ENCODE assay signal across 20 mouse cellular contexts in genomic region chr13:31524976-31525375, GRCm38 (mm10). TPM values are rescaled to one million over a fixed set of nuclear protein-coding genes. Genes with fewer than 3 reads are reported as not detected.
A peak's percentile ranks its signal among the peaks of the same experiment; 100 is the strongest.
DNase-seq lines count a peak whose midpoint lies in the region.
"Had no signal": no experiment of that assay in that cellular context is flagged by ENCODE, and none has a peak within 500 bp of the region (broad histone marks: within the 10 kb centered on the region; RNA-seq: fewer than 3 reads in every experiment).

No protein-coding gene starts in this region.

- intact Hi-C loops in heart, postnatal 25 days (cut with DNase I): no loop called here

- peak; percentile 29 to 35 for DNase-seq in cerebellum, postnatal 10 days
- no peak for DNase-seq in cerebellum, adult 8-10 months
- peak; percentile 30 for DNase-seq in heart, postnatal 4 days
- DNase-seq in heart, postnatal 25 days (ENCODE audit: low spot score): no peak
- peak; percentile 51 for DNase-seq in testis, postnatal 10 days (ENCODE audit: low spot score)
- DNase-seq in testis, postnatal 14 days (ENCODE audit: low spot score): no peak
- no peak for DNase-seq in layer of hippocampus, adult 9-11 months
- DNase-seq: adrenal gland, adult 8-10 months; cerebellum, adult 2 months; cerebellum, postnatal 36 days; gastrocnemius, adult 2 months; gastrocnemius, postnatal 36 days; kidney, adult 8-10 months; kidney, postnatal 14 days; liver, postnatal 0 days; retina, postnatal 1 day; right cerebral cortex, postnatal 14 days; thymus, postnatal 4 days had no signal

RNA-seq across cellular contexts. Expression of gene Foxq1, which starts 31.0 kb away (rescaled TPM):
- total RNA-seq in heart, postnatal 4 days (2021): under 1 TPM in 1 of 2 experiments, not detected in 1; 0.07 TPM
- under 1 TPM; 0.10 to 0.14 TPM for total RNA-seq in heart, postnatal 25 days (2021)
- total RNA-seq: CH12.LX; gastrocnemius, postnatal 36 days; megakaryocyte-erythroid progenitor cell, adult 5-6 weeks had no signal

RNA-seq across cellular contexts. Expression of gene A530084C06Rik, which starts 34.2 kb away (rescaled TPM):
- total RNA-seq in heart, postnatal 4 days (2021): not detected
- total RNA-seq in heart, postnatal 25 days (2021): under 1 TPM in 1 of 2 experiments, not detected in 1; 0.08 TPM
- total RNA-seq: adrenal gland, adult 8-10 months; CH12.LX; gastrocnemius, adult 2 months; gastrocnemius, postnatal 36 days; megakaryocyte-erythroid progenitor cell, adult 5-6 weeks had no signal

Comparison
In these comparisons a context has a peak if more than half of its experiments do, and no peak if none do; other contexts are left out.
1. DNase-seq: peak in cerebellum, postnatal 10 days (2 of 2), heart, postnatal 4 days (single experiment) and testis, postnatal 10 days (single experiment); none in cerebellum, adult 8-10 months (single experiment), heart, postnatal 25 days (single experiment), testis, postnatal 14 days (single experiment) and layer of hippocampus, adult 9-11 months (single experiment).